Mouse (Mus musculus) adrenal gland, adult 2 months (tissue): Measurements from ENCODE around the gene Hspd1. TPM values are rescaled to one million over a fixed set of nuclear protein-coding genes. Genes with fewer than 3 reads are reported as not detected.
"Not testable (repeated sequence)": the region's sequence is repeated elsewhere in the genome, so short reads cannot be mapped to it uniquely, and the experiment has no call there.

Source experiments
- DNase-seq: peaks from one replicate; pipeline ENCODE4 v3.0.0; 2021
- long read RNA-seq: library from polyadenylated mRNA; stranded (forward); transcript quantifications from one replicate; pipeline ENCODE4 v2.0.0, GENCODE M21; 2021
- polyA plus RNA-seq: library from polyadenylated mRNA; depleted of rRNA; stranded (reverse); fragments of >200 nt; gene quantifications from 2 replicates; pipeline ENCODE4 v1.2.3, GENCODE M21; 2012; rRNA removed
- total RNA-seq, 2 experiments: library from RNA; stranded (reverse); gene quantifications; 2 replicates each; pipeline ENCODE4 v1.2.3; 2021

Gene Hspd1
- total RNA-seq: 1,000 to 10,000 TPM; 1,172 to 1,353 TPM
- 38.9 and 40.1 TPM in 2 replicates for polyA plus RNA-seq
- long read RNA-seq, transcript Hspd1-201 (12 exons, 2,423 nt): major isoform, 1,221 of 1,441 reads
- long read RNA-seq, partial matches to known transcripts: 85 of 1,441 reads
- long read RNA-seq, other reads (novel, unspliced or antisense): 135 of 1,441 reads

GRCm38 (mm10) chr1:55087932-55088610 is at the start of gene Hspd1, which contains the start of gene Hspe1:
Gene Hspd1, minus strand, starts transcription at chr1:55088243.
Gene Hspe1, plus strand, starts transcription at chr1:55088132.
- peak; percentile 99 for DNase-seq

- no peak for DNase-seq
These were observed 47.8 kb upstream of the Hspd1 start for GRCm38 (mm10) chr1:55135846-55136245.

- DNase-seq: no peak
These were observed 46.3 kb upstream of the Hspd1 start for GRCm38 (mm10) chr1:55134301-55134700.

GRCm38 (mm10) chr1:55133173-55133572 is 45.1 kb upstream of the Hspd1 start:
- peak; percentile 53 for DNase-seq

- no peak for DNase-seq
These were observed 44.3 kb upstream of the Hspd1 start for GRCm38 (mm10) chr1:55132308-55132707.

- no peak for DNase-seq
These were observed 43.5 kb upstream of the Hspd1 start for GRCm38 (mm10) chr1:55131424-55132014.

GRCm38 (mm10) chr1:55130943-55131401 is 42.9 kb upstream of the Hspd1 start, which contains the start of gene Mob4:
Gene Mob4, plus strand, starts transcription at chr1:55131231.
- DNase-seq: peak; percentile 97

- DNase-seq: no peak
These were observed 42.3 kb upstream of the Hspd1 start for GRCm38 (mm10) chr1:55130190-55130916.

- peak; percentile 48 for DNase-seq
These were observed 41.7 kb upstream of the Hspd1 start for GRCm38 (mm10) chr1:55129716-55130115.

GRCm38 (mm10) chr1:55124136-55124535 is 36.1 kb upstream of the Hspd1 start:
- DNase-seq: not testable (repeated sequence)

- DNase-seq: peak; percentile 71
These were observed 35.5 kb upstream of the Hspd1 start for GRCm38 (mm10) chr1:55123561-55123960.

- DNase-seq: peak; percentile 75
These were observed 35.0 kb upstream of the Hspd1 start for GRCm38 (mm10) chr1:55123046-55123445.

GRCm38 (mm10) chr1:55109066-55109766 is 21.2 kb upstream of the Hspd1 start:
- DNase-seq: no peak

GRCm38 (mm10) chr1:55108473-55108872 is 20.4 kb upstream of the Hspd1 start:
- no peak for DNase-seq

GRCm38 (mm10) chr1:55107644-55108043 is 19.6 kb upstream of the Hspd1 start:
- DNase-seq: no peak

- DNase-seq: no peak
These were observed 19.0 kb upstream of the Hspd1 start for GRCm38 (mm10) chr1:55106919-55107585.

- no peak for DNase-seq
These were observed 4.4 kb upstream of the Hspd1 start for GRCm38 (mm10) chr1:55092469-55092868.

- DNase-seq: peak; percentile 71
These were observed 4.0 kb upstream of the Hspd1 start for GRCm38 (mm10) chr1:55092056-55092455.

GRCm38 (mm10) chr1:55089498-55090064 is 1.5 kb upstream of the Hspd1 start:
- DNase-seq: peak; percentile 54

GRCm38 (mm10) chr1:55088611-55089497 is 811 bp upstream of the Hspd1 start:
- DNase-seq: no peak
